Mouse (Mus musculus) stomach, embryonic 15.5 days (tissue): ENCODE measurements around the gene Parp11. TPM values are rescaled to one million over a fixed set of nuclear protein-coding genes. Genes with fewer than 3 reads are reported as not detected.

Source experiments
- ATAC-seq: fragments of 200-750 bp; cut with Nextera tagmentation; 2 replicates; pipeline ENCODE4 v1.8.0; 2017; ENCODE audit warnings: low read depth, moderate number of reproducible peaks, moderate TSS enrichment; ENCODE audit not compliant: insufficient read depth, low FRiP score
- H3K27ac ChIP-seq: fragments of 300-500 bp; sonication (generic); 2 replicates; pipeline ENCODE4 v1.5.1; 2015; ENCODE audit warnings: mild to moderate bottlenecking, inconsistent platforms
- H3K27me3 ChIP-seq: fragments of 300-500 bp; sonication (generic); replicated peaks from 2 replicates; pipeline ENCODE4 v1.6.1; 2015; ENCODE audit warnings: inconsistent platforms
- H3K36me3 ChIP-seq: fragments of 300-500 bp; sonication (generic); 2 replicates; pipeline ENCODE4 v1.6.1; 2015; ENCODE audit warnings: inconsistent platforms
- H3K4me1 ChIP-seq: fragments of 300-500 bp; sonication (generic); 2 replicates; pipeline ENCODE4 v1.6.1; 2015; ENCODE audit warnings: inconsistent platforms
- H3K4me2 ChIP-seq: fragments of 300-500 bp; sonication (generic); 2 replicates; pipeline ENCODE4 v1.6.1; 2015; ENCODE audit warnings: mild to moderate bottlenecking, inconsistent platforms
- H3K4me3 ChIP-seq: fragments of 300-500 bp; sonication (generic); replicated peaks from 2 replicates; pipeline ENCODE4 v1.5.1; 2015; ENCODE audit warnings: inconsistent platforms
- H3K9ac ChIP-seq: fragments of 300-500 bp; sonication (generic); 2 replicates; pipeline ENCODE4 v1.6.1; 2015; ENCODE audit warnings: inconsistent platforms
- H3K9me3 ChIP-seq: fragments of 300-500 bp; sonication (generic); 2 replicates; pipeline ENCODE4 v1.6.1; 2016; ENCODE audit warnings: inconsistent platforms
- WGBS: fragments of 180-500 bp; shearing (Covaris S2); methylation state at CpG from one replicate; pipeline ENCODE4 v1.1.7; 2015; 5-methylcytosine and 5-hydroxymethylcytosine counted together
- polyA plus RNA-seq: library from polyadenylated mRNA; unstranded; fragments of >200 nt; fragmentation: Nextera tagmentation; extraction: Ambion mirVana; gene quantifications from 2 replicates; pipeline ENCODE4 v1.2.1, GENCODE M21; 2015

Parp11 gene
- 19.0 and 23.8 TPM in 2 replicates for polyA plus RNA-seq

DNA sequence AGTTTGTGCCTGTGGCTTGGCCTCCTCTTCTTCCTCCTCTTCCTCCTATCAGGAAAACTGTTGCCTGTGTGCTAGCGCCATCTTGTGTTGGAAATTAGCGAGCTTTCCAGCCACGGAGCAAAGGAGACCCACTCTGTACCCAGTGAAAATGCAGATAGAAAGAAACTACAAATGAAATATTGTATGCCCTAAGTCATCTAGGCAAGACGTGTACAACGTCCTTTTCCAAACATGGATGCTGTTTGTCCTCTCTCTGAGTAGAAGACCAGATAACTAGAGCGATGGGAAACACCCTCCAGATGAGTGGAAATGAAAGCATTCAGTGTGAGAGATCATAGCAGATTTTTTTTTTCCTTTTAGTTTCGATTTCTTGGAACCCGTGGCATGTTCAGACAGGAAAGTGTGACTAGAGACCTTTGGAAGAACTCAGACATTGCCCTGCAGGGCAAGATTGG is at the start of gene Parp11:
Gene Parp11, plus strand, starts transcription at position 405 of the 455 bp plus-strand sequence.
- H3K9ac ChIP-seq = no peak within 1 kb of the TSS
- no peaks in the 10 kb centered on the region for H3K27me3 ChIP-seq
- H3K4me1 ChIP-seq = no peaks in the 10 kb centered on the region
- peak within 1 kb of the TSS; percentile 26 for H3K4me2 ChIP-seq
- WGBS = 14% methylated on average over 8 of the region's 8 CpGs
- no peaks in the 10 kb centered on the region for H3K9me3 ChIP-seq
- no peak within 1 kb of the TSS for H3K27ac ChIP-seq
- no peak for ATAC-seq
- H3K4me3 ChIP-seq = no peak within 1 kb of the TSS; the same call in 1 of the 2 replicates
- H3K36me3 ChIP-seq = no peaks in the 10 kb centered on the region

DNA sequence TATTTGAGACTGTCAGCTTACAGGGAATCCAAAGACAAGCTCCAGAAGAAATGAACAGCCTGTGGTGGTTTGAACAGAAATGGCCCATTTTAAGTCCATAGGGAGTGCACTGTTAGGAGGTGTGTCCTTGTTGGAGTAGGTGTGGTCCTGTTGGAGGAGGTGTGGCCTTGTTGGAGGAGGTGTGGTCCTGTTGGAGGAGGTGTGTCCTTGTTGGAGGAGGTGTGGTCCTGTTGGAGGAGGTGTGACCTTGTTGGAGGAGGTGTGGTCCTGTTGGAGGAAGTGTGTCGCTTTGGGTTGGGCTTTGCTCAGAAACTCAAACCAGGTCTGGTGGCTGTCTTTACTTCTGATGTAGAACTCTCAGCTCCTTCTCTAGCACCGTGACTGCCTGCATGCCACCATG is 48.6 kb upstream of the Parp11 start:
- Histone ChIP-seq H3K27me3 (no peaks in the 10 kb centered on the region), H3K27ac (no peak overlapping the region), H3K9me3 (no peaks in the 10 kb centered on the region), H3K36me3 (no peaks in the 10 kb centered on the region), H3K4me2 (no peak overlapping the region), H3K9ac (no peak overlapping the region), H3K4me1 (no peaks in the 10 kb centered on the region), H3K4me3 (no peak overlapping the region)
- 24% methylated on average over 2 of the region's 2 CpGs for WGBS
- ATAC-seq = peak; percentile 50; the same call in 1 of the 2 replicates

DNA sequence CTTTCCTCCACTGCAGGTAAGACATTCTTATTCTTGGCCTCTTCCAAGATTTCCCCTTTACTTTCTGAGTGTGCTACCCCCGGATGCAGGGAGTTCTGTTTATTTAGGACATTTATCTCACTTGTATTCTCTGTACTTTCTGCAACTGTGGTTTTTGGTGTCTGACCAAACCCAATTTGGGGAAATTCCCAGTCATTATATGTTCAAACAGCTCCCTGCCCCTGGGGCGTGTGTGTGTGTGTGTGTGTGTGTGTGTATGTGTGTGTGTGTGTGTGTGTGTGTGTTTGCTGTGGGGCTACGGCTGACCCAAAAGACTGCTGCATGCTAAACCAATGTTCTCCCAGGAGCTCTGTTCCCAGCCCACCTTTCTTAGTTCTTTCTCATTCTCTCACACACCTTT is 45.2 kb upstream of the Parp11 start:
- Histone ChIP-seq H3K4me3 (no peak overlapping the region), H3K4me2 (no peak overlapping the region), H3K4me1 (peaks cover 5% of the 10 kb centered on the region; the same call in 1 of the 2 replicates), H3K9ac (no peak overlapping the region), H3K27me3 (no peaks in the 10 kb centered on the region), H3K27ac (no peak overlapping the region), H3K9me3 (no peaks in the 10 kb centered on the region), H3K36me3 (no peaks in the 10 kb centered on the region)
- no peak for ATAC-seq
- 54% methylated on average over 3 of the region's 3 CpGs for WGBS

DNA sequence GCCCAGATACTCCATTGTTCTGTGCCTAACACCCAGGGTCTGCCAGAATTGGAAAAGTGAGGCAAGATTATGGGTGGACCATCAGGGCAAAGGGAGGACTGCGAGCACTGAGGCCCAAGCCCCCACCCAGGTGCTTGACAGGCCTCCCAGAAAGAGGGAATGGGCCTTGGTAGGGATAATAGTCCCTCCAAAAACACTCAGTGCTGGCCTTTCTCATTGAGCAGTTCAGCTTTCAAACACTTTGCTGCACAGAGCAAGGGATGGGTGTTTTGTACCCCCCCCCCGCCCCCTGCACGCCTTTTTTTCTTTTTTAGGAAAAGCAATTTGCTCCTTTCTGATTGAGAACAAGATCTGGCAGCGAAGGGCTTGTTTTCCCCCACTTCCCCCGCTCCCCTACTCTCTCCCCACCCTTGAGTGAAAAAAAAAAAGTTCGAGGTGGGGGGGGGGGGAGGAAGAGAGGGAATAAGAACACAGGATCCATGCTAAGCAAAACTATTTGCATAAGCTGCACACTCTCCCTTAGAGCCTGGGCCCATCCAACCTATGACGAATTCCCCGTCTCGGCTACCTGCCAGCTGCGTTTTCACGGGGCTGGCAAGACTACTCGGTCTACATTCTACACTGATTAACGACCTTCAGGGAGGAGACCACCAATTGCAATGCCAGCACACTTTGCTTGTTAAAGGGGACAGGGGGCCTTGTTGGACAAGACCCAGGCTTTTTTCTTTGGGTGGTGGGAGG is 42.4 kb upstream of the Parp11 start:
- H3K9me3 ChIP-seq = no peaks in the 10 kb centered on the region
- no peak overlapping the region for H3K4me2 ChIP-seq

DNA sequence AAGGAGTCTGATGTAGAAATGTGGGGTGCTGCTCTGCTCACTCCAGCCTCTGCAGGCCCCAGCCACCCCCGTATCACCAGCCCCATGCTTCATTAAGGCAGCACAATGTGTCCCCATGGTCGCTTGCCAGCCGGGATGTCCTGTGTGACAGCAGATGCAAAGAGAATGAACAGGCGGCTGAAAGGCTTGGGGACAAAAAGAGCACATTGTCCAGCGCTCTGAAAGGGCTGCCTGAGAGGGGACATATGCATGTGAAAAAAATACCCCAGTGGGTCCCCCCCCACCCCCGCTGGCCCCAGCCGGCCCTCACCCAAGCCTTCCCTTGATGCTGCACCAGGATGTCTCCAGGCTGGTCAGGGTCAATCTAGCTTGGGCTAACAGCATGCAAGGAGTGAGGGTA is 41.0 kb upstream of the Parp11 start:
- no peak overlapping the region for H3K4me3 ChIP-seq
- ATAC-seq = no peak
- H3K4me1 ChIP-seq = peaks cover 5% of the 10 kb centered on the region; the same call in 1 of the 2 replicates
- 81% methylated on average over 7 of the region's 7 CpGs for WGBS
- H3K27me3 ChIP-seq = no peaks in the 10 kb centered on the region
- H3K27ac ChIP-seq = no peak overlapping the region
- no peaks in the 10 kb centered on the region for H3K9me3 ChIP-seq
- no peak overlapping the region for H3K9ac ChIP-seq
- no peak overlapping the region for H3K4me2 ChIP-seq
- H3K36me3 ChIP-seq = no peaks in the 10 kb centered on the region

More for the DNA sequence above, 42.4 kb upstream of the Parp11 start:
- Histone ChIP-seq H3K27me3 (no peaks in the 10 kb centered on the region), H3K9ac (no peak overlapping the region), H3K4me3 (no peak overlapping the region), H3K27ac (no peak overlapping the region; the same call in 1 of the 2 replicates), H3K4me1 (peaks cover 5% of the 10 kb centered on the region; the same call in 1 of the 2 replicates), H3K36me3 (no peaks in the 10 kb centered on the region)
- ATAC-seq = peak; percentile 71; the same call in 1 of the 2 replicates
- 30% methylated on average over 13 of the region's 13 CpGs for WGBS

DNA sequence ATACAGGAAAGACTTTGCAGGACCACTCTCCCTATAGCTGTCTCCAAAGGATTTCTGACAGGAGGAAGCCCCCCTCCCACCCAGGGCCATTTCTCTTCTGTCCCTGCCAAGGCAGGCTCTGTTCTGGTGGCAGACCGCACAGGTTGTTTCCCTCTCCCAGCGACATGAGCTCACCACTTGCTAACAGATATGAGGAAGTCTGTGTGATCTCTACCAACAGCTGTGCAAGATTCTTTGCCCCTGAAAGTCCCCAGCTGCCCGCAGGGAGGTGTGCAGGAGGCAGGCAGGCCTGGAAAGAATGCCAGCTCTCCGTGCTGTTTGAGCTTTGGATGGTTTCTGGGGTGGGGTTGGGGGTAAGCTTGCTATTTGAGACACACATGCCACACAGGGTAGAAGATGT is 38.9 kb upstream of the Parp11 start:
- WGBS = 18% methylated on average over 4 of the region's 4 CpGs
- Histone ChIP-seq H3K4me1 (peaks cover 5% of the 10 kb centered on the region; the same call in 1 of the 2 replicates), H3K27ac (no peak overlapping the region), H3K9me3 (no peaks in the 10 kb centered on the region), H3K9ac (no peak overlapping the region), H3K4me3 (no peak overlapping the region), H3K36me3 (no peaks in the 10 kb centered on the region), H3K27me3 (no peaks in the 10 kb centered on the region), H3K4me2 (no peak overlapping the region)
- no peak for ATAC-seq

DNA sequence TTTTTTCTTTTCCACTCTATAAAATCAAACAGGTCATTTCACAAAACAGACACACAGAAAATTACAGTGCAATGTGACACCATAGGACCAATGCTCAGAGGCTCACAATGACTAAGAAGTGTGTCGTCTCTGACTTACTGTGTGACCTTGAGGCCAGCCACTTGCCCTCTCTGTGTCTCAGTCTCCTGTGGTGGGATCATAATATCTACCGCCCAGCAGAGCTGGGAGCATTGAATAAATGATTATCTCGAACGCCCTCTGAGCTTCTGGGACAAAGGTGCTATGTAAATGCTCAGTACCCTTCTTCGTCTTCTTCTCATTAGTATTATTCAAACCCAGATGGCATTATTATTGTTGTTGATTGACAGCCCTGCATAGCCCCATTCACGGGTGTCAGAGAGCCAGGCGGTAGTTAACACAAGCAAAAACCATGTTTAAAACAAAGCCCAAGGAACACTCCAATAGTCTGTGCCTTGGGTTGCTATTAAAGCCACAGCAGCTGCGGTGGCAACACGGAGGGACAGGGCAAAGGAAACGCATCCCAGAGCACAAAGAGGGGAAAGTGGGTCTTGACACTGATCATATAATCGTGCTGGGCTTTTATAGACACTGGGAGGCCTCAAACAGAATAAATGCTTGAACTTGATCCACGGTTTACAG is 29.0 kb upstream of the Parp11 start:
- H3K27ac ChIP-seq = no peak overlapping the region
- no peaks in the 10 kb centered on the region for H3K27me3 ChIP-seq
- no peaks in the 10 kb centered on the region for H3K4me1 ChIP-seq
- no peak for ATAC-seq
- no peaks in the 10 kb centered on the region for H3K36me3 ChIP-seq
- no peak overlapping the region for H3K9ac ChIP-seq
- H3K4me2 ChIP-seq = no peak overlapping the region
- 70% methylated on average over 12 of the region's 12 CpGs for WGBS
- no peaks in the 10 kb centered on the region for H3K9me3 ChIP-seq
- H3K4me3 ChIP-seq = no peak overlapping the region

DNA sequence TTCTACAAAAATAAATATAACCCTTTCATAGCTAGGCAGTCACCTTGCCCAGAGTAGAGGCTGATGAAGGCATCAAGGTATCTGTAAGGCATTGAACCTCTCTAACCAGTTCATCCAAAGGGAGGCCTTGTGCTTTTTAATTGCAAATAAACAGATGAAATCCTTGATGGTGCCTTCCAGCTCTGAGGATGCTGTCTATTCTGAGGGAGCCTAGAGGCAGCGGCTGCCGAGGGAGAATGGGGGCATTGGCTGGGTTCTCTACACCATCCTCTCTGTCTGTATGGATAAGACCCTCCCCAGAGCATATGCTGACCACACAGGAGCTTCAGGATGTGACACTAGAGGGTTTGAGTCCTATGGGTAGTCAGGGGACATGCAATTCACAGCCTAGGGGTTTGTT is 28.3 kb upstream of the Parp11 start:
- Histone ChIP-seq H3K4me2 (no peak overlapping the region), H3K27ac (no peak overlapping the region), H3K4me1 (no peaks in the 10 kb centered on the region), H3K36me3 (no peaks in the 10 kb centered on the region), H3K9ac (no peak overlapping the region), H3K4me3 (no peak overlapping the region), H3K27me3 (no peaks in the 10 kb centered on the region), H3K9me3 (no peaks in the 10 kb centered on the region)
- 80% methylated on average over 2 of the region's 2 CpGs for WGBS
- no peak for ATAC-seq

DNA sequence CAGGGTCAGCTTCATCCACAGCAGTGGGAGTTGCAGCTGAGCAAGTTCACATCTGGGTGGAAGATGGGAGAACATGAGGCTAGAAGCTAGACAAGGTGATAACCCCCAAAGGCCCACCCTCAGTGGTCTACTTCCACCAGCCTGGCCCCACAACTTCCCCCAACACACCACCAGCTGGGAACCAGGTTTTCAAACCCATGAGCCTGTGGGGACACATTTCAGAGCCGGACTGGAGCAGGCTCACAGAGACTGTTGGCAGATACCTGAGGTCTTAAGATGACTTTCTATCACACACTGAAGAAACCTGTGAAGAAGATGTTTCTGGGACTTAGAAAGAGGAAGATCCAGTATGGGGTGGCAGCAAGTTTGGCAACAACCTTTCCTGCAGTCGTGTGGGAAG is 26.5 kb upstream of the Parp11 start:
- Histone ChIP-seq H3K36me3 (no peaks in the 10 kb centered on the region), H3K4me1 (no peaks in the 10 kb centered on the region), H3K27me3 (no peaks in the 10 kb centered on the region), H3K4me3 (no peak overlapping the region), H3K9ac (no peak overlapping the region), H3K4me2 (no peak overlapping the region), H3K27ac (no peak overlapping the region), H3K9me3 (no peaks in the 10 kb centered on the region)
- 65% methylated on average over 2 of the region's 2 CpGs for WGBS
- no peak for ATAC-seq

DNA sequence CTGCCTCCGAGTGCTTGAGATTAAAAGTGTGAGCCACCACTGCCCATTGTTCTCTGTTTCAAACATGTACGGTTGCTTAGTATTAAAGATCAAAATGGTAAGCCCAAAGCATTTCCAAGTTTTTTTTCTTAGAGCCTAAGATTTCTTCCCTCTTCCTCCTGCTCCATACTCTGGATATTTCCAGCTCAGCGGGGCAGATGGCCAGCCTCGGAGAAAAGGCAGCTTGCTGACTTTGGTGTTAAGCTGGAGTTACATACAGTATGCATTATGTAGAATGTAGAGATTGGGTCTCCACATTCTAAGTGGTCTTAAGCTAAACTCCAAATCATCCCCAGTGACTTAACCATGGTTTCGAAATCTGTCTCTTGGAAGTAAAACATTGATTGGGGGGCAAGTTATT is 21.5 kb upstream of the Parp11 start:
- no peak for ATAC-seq
- no peaks in the 10 kb centered on the region for H3K4me1 ChIP-seq
- H3K27me3 ChIP-seq = no peaks in the 10 kb centered on the region
- no peak overlapping the region for H3K27ac ChIP-seq
- WGBS = 64% methylated on average over 5 of the region's 5 CpGs
- no peak overlapping the region for H3K4me3 ChIP-seq
- no peaks in the 10 kb centered on the region for H3K36me3 ChIP-seq
- no peak overlapping the region for H3K9ac ChIP-seq
- no peak overlapping the region for H3K4me2 ChIP-seq
- H3K9me3 ChIP-seq = no peaks in the 10 kb centered on the region

DNA sequence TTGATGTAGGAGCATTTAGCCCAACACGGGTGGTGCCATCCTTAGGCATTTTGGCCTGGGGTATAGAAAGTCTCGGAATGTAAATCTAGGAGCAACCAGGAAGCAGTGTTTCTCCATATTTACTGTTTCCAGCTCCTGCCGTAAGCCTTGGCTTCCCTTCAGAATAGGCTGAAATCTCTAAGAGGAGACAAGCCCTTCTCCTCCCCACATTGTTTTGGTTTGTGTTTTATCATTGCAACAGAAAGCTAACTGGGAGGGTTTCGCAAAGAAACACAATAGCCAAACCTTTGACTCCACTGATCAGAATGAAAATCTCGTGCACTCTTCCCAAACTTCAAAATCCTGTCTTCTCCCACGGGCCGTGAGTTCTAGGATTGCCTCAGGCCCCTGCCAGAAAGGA is 15.9 kb upstream of the Parp11 start:
- 72% methylated on average over 7 of the region's 7 CpGs for WGBS
- no peak overlapping the region for H3K4me3 ChIP-seq
- H3K9me3 ChIP-seq = no peaks in the 10 kb centered on the region
- no peaks in the 10 kb centered on the region for H3K36me3 ChIP-seq
- H3K27ac ChIP-seq = no peak overlapping the region
- H3K4me2 ChIP-seq = no peak overlapping the region
- no peaks in the 10 kb centered on the region for H3K4me1 ChIP-seq
- ATAC-seq = no peak
- H3K27me3 ChIP-seq = no peaks in the 10 kb centered on the region
- no peak overlapping the region for H3K9ac ChIP-seq

DNA sequence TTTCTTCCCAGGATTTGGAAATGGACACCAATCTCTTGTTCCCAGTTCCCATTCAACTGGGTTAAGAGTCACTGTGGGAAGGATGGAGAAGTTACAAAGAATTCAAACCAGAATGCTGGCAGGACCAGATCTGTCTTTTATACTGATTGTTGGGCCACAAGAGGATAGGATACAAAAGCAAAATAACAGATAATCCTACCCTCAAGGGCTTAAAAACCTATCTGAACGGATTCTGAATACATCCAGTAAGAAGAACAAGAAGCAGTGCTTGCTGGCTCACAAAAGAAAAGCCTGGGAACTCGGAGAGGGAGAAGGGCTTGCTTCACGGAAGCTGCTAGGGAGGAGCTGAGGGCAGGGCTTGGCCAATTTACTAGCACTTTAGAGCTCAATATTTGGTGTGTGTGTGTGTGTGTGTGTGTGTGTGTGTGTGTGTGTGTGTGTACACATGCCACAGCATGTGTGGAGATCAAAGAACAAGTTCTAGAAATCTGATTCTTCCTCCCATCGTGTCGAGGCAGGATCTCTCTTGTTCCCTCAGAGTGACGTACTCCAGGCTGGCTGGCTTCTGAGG is 15.4 kb upstream of the Parp11 start:
- Histone ChIP-seq H3K27me3 (no peaks in the 10 kb centered on the region), H3K9me3 (no peaks in the 10 kb centered on the region), H3K27ac (no peak overlapping the region), H3K36me3 (no peaks in the 10 kb centered on the region), H3K4me1 (no peaks in the 10 kb centered on the region), H3K4me3 (no peak overlapping the region), H3K4me2 (no peak overlapping the region), H3K9ac (no peak overlapping the region)
- ATAC-seq = no peak
- 51% methylated on average over 6 of the region's 6 CpGs for WGBS
